Mouse (Mus musculus) adrenal gland (tissue): ENCODE data around the gene Pik3ca.
"Not testable (repeated sequence)": the region's sequence is repeated elsewhere in the genome, so short reads cannot be mapped to it uniquely, and the experiment has no call there.

Experiments used
- intact Hi-C: fragments of 180-260 bp; cut with DNase I; formaldehyde crosslinking; loops from one replicate; pipeline ENCODE4 v1.15.1; 2025

The Pik3ca gene

DNA sequence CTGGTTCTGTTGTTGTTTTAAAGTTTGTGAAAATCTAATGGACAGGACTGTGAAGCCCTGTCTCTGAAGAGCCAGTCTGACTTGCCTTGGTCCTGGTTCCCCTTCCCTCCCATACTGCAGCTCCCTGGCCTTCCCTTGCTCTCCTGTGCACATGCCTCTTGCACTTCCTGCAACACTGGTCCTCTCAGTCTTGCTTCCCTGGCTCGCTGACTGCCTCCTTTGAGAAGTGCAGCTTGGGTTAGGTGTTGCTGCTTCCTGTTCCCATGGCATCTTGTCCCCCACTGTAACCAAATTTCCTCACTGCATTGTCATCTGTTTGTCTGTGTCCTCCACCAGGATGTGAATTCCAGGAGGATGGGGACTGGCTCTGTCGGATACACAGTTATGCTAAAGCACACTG, 2.5 kb downstream of the Pik3ca start:
- intact Hi-C loops = loop anchor here (5.0 kb wide), 1 partner anchor 37 kb away; no protein-coding TSS in a partner anchor

DNA sequence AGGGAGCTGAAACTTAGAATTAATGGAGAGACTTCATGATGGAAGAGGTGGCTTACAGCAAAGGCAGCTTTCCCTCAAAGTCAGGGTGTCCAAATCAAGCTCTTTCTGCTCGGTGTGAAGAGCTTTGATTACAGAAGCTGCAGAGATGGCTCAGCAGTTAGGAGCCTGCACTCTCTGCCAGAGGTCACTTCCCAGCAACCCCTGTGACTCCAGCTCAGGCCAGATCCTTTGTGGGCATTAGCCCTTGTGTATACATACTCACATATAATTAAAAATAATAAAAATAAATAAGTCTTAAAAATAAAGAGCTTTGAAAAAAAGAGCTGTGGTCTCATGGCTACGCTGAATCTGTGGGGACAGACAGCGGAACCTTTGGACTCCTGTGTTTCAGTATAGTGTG, 4.1 kb downstream of the Pik3ca start:
- intact Hi-C loops = no loop called here

DNA sequence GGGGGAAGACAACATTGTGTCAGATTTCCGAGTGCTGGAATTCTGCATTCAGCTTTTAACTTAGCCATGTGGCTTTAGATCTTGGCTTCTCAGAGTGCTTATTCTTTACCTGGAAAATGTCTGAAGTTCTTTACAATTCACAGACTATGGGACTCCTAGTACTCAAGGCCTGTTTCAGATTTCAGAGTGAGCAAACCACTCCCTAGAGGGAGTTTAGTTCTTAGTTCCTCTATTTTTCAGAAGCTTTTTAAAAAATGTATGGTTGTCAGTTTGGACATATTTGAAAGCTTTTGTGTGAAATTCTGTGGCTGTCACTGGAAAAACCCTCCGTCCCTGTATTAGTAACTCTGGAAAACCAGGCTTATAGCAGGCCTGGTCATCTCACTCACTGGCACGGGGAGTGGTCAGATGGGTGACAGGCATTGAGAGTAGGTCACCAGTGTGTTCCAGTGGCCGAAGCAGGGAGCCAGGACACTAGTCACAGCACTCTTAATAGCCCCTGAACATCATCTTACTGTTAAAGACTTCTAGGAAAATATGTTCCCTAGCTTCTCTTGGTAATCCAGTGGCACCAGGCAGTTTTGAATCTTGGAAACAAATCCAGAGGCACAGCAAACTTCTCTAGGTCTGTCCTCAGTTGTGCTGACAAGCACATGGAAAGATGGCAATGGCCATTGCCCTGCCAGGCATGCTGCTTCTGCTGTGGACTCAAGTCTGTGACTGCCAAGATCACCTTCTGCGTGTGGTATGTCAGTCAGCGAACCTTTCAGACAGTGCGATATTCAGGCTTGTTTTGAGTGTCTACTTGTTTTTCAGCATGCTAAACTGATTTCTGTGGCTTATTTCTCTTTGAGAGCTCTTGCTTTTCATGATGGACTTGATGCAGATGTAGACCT, 5.8 kb downstream of the Pik3ca start:
- intact Hi-C loops = no loop called here

DNA sequence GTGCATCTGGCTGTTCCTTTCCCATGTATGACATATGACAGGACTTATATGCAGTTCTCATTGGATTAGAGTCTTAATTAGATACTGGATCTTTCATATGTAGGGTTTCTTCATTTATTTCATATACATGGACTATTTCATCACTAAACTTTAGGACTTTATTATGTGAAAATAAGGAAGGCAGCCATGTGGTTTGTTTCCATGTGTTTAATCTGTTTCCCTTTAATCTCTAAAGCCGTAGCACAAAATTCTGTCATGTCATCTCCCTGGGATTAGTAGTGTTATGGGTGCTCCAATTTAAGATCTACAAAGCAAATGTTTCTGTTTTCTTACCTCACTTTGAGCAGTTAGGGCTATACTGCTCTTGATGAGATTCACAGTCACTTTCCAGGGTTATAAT, 8.2 kb downstream of the Pik3ca start:
- intact Hi-C loops = no loop called here

DNA sequence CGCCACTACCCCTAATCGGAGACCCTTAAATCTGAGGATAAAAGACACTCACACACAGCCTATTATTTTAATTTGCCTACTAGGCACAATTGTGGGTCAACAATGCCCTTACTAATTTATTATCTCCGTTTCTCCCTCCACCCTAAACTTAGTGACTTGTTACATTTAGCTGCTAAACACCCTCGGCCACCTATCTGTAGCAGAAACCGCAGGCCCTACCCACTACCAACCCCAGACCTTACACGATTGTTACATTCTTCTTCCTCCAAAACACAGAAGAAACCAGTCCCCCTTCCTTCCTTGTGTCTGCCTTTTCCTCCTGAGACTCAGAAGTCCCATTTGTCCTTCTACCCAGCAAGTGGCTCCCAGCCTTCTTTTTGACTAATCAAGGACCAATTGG, 9.3 kb downstream of the Pik3ca start:
- intact Hi-C loops = no loop called here

DNA sequence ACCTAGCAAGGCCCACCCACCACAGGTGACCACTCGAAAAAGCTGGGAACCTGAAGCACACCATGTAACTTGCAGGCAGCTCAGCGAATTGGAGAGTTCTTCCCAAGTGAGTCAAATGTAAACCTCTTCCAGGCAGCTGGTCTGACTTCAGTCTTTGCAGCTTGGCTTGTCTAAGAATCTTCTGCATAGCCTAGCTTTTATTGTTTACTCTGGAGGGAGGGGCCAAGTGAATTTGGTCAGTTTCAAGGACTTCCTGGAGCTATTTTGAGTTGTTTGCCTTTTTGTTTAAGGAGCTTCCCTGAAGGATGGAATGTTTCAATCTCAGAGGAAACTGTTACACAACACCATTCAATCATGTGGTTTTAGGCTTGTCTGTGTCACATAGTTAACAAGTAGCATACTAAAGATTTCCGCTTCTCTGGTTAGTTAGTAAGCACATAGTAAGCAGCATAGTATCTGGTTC, 11.4 kb downstream of the Pik3ca start:
- intact Hi-C loops = no loop called here

DNA sequence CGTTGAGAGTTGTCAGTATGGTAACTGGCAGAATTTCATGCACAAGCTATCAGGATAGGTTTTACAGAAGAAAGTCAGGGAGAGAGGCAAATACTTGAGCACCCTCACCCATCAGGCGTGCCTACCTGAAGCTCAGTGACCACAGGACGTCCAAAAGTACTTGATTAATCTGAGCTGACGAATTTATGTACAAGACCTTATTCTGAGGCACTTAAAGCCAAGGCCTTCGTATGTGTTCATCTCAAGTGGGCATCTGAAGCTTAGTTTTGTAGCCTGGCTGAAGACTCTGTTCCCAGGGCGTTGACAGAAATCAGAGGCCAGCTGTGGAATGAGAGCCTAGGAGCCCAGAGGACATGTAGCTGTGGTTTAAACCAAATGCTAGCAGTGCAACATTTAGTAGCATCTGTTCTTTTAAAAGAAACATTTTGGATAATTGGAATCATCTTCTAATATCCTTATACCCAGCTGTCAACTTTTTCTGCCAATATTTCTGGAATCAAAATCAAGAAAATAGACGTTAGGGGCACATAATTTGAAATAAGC, 15.1 kb downstream of the Pik3ca start:
- intact Hi-C loops = no loop called here

DNA sequence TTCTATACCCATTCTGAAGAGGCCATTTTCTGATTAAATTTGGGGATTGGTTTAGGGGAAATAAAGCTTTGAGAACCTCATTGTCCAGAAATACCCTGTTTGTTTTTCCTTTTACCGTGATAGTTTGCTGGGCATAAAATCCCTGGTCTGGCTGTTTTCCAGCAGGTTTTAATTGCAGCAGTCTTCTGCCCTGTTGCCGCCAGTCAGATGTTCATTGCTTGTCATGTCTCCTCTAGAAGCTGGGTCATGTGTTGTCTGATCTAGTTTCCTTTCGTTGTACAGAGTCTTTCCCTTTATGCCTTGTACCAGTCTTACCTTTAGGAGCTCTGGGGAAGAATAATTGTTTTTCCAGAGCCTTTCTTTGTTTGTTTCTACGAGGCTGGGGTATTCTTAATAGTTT, 16.9 kb downstream of the Pik3ca start:
- intact Hi-C loops = no loop called here

DNA sequence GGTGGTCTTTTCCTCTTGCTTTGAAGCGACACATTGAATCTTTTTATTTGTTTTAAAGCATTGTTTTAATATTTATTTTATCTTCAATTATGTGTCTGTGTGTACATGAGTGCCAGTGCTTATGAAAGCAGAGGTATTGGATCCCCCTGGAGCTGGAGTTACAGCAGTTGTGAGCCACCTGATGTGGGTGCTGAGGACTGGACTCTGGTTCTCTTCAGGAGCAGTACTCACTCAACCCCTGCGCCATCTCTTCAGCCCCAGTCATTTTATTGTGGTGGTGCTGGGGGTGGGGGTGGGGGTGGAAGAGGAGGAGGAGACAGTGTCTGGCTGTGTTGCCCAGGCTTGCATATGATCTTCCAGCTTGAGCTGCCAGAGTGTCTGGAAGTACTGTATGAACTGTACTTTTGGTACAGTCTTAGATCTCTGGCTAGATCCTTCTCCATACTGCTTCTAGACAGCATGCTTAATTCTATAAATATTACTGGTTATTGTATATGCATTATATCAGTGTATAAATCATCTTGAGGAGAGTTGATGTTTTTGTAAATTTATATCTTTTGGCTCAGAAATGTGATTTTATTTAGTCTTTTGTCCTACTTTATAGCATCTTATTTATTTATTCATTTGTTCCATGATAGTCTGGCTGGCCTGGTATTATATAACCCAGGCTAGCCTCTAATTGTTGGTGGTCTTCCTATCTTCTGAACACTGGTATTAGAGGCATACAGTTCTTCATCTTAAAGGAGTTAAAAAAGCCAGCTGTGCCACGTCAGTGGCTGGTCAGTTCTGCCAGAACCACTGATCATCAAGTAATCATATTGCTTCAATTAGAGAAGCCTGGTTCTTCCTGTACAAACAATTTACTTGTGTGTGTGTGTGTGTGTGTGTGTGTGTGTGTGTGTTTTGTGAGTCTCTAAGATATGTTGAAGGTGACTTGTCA, 18.2 kb downstream of the Pik3ca start:
- intact Hi-C loops = no loop called here

DNA sequence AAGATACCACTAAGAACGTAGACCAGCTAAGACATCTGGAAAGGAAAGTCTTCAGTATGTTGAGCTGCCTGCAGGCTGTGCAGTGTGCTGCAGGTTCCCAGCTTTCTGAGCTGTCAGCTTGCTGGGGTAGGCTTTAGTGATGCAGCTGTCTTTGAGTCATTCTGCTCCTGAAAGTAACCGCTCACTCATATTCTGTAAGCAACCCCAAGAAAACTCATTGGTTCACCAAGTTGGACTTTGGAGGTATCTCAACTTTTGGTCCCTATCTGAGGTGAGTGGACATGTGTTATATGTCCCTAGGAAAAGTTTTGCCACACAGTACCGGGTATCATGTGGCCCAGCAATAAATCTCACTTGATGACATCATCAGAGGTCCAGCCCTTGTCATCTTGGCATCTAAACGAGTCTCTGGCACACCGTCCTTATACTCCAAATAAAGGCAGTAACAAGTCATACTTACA, 20.3 kb downstream of the Pik3ca start:
- intact Hi-C loops = no loop called here

DNA sequence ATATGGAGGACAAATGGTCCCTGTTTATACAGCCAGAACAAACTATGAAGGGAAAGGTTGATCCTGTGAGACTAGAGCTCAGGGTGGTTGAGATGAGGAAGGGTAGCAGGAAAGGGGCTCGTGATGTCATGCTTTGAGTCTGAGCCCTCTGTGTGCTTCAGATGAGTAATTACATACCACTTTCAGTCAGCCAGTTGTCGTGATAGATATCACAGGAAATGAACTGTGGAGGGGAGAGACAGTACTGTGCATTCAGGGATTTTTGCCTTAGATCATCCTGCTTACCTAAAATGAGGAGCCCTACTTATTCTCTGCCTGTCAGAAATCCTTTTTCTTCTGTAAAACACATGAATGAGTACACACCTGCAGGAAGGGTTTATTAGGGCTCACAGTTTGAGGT, 22.4 kb downstream of the Pik3ca start:
- intact Hi-C loops = no loop called here

DNA sequence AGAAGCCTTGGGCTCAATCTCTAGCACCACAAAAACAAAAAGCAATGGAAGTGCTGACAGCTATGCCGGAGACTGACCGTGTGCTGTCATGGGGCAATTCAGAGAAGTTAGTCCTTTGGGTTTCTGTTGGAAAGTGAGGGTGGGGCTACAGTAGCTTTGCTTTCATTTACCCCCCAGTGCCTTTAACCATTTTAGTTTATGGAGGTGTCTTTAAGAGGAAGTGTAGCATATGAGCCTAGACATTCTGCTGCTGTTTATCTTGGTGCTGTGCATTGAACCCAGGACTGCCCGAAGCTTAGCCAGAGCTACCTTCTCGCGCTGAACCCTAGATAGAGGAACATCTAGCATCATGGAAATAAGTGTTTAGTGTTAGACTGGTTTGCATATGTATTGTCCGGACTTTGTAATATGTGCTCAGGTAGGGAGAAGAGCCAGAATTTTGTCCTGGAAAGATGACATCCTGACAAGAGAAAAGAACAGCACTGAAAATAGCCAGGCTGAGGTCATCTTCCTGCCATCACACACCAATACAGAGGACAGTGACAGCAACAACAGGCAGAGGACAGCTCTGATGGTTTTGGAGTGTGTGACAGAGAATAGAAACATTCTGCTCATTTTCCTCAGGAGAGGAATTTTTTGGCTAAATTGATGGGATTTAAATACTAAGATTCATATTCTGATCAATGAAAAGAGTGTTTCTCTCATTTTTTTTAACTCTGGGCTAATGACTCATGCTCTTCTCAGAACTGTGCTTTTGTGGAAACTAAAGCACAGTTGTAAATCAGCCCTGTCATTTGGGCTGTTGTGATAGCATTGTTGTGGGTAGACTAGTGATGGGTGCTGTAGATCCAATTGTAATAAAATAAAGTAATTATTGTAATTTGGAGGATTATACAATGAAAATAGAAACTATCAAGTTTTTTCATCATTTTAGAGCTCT, 23.9 kb downstream of the Pik3ca start:
- intact Hi-C loops = no loop called here

DNA sequence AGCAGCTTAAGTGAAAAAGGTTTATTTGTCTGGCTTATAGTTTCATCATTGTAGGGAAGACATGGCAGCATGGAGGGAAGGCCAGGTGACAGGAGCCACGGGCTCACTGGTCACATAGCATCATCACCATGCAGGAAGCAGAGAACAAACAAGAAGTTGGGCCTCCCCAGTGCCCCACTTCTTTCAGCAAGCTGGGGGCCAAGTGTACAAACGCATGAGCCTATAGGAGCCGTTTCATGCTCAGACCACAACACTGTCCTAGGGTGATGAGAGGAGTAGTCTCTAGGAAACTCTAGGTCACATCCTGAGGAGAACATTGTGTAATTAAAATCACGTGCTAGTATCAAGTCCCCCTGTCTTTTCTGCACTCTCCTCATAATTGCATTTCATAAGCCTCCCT, 30.2 kb downstream of the Pik3ca start:
- intact Hi-C loops = no loop called here

DNA sequence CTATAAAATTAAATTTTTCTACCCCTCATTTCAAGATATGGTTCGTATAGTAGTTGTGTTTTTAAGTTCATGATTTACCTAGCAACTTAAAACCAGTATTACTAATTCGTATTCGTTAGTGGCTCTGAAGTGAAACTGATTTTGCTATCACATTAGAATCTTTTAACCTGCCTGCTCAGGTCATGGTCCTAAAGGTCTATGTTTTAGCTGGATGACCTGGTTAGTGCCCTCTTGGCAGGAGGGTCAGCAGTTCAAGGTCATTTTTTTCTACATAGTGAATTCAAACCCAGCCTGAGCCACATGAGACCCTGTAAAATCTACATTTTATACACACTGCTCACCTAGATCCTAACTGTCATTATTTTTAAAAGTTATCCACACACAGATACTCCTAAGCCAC, 30.9 kb downstream of the Pik3ca start:
- intact Hi-C loops = no loop called here

DNA sequence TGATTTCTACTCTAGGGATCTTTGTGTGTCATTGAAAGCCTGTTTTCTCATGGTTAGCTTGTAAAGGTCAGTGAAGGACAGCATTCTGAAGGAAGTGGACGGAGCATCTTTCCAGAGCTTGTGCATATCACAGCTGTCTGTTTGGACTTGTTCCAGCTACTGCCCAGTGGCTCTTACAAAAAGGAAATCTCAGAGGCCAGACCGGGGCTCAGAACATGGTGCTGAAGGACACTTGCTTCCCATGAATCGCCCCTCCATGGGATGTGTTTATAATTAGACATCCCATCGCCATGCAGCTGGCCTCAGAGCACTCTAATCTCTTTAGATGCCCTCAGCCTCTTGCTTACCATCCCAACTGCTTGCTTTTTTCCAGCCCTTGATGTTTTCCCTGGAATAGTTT, 31.4 kb downstream of the Pik3ca start:
- intact Hi-C loops = no loop called here

DNA sequence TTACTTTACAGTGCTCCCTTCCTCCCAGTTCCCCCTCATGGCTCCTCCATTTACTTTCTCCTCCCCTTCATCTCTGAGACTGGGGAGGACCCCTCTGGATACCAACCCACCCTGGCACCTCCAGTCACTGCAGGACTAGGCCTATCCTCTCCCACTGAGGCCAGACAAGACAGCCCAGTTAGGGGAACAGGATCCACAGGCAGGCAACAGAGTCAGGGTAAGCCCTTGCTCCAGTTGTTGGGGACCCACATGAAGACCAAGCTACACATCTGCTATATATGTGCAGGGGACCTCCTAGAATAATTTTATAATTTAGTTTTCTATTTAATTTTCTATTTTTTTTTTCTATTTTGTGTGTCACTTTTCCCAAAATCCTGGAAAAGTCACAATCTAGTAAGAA, 31.9 kb downstream of the Pik3ca start:
- intact Hi-C loops = not testable (repeated sequence)

DNA sequence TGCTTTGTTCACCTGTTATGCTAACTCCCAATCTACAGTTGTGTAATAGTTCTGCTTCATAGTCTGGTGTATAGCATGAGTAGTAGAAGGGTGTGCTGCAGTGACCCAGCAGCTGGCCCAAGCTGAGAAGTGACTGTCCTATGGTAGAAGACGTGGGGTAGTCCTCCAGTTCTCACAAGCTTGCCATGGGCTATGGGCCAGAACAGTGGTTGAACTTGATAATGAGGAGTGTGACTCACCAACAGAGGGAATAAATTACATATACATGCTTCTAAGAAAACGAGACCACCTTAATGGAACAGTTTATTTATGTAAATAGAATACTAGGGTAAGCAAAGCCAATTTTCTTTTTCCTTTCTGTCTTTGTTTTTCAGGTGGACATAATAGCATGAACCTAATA, 32.9 kb downstream of the Pik3ca start:
- intact Hi-C loops = no loop called here

DNA sequence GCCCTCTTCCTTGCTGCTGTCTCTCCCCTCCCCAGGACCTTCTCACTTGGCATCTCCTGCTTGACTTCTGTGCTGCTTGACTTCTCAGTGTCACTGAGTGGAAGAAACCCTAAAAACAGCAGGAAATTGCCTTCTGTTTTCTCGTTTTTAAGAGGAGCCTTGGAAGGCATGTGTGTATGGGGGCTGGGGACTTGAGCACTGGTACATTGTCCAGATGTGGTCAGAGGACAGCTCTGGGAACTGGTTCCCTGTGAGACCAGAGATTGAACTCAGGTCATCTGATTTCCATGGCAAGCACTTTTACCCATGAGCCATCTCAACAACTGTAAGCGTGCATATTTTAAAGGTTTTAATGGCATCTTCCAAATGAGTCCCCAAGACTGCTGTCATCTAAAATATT, 36.5 kb downstream of the Pik3ca start:
- intact Hi-C loops = no loop called here

DNA sequence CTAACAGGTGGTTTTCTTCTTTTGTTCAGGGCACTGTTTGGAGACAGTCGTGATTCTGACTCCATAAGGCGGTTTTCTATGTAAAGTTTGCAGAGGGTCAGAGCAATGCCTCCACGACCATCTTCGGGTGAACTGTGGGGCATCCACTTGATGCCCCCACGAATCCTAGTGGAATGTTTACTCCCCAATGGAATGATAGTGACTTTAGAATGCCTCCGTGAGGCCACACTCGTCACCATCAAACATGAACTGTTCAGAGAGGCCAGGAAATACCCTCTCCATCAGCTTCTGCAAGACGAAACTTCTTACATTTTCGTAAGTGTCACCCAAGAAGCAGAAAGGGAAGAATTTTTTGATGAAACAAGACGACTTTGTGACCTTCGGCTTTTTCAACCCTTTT, 38.6 kb downstream of the Pik3ca start:
- intact Hi-C loops = loop anchor here (5.0 kb wide), 1 partner anchor 39 kb away; the partner anchor contains the start of gene Pik3ca

DNA sequence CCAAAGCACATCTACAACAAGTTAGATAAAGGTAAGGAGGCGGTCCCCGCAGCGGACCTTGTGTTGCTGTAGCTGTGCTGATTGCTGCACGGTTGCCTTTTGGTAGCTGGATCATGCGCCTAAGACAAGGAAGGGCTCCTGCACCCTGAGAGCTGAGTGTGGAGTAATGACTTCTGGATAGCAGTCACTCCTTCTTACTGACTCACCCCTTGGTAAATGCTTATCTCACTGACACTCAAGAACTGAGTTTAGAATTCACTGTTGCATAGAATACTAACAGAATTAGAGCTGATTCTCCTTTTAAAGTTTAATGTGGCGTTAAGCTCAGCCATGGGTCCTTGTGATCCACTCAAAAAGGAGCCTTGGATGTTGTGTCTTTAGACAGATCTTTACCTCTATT, 39.8 kb downstream of the Pik3ca start:
- intact Hi-C loops = loop anchor here (5.0 kb wide), 1 partner anchor 40 kb away; the partner anchor contains the start of gene Pik3ca
